Mouse (Mus musculus): ENCODE measurements around the gene Ubap1l.

Gene Ubap1l

GRCm38 (mm10) chr9:65374468-65375162 is 13.8 kb downstream of the Ubap1l start:
- no peak for DNase-seq (ENCODE audit: low spot score)

GRCm38 (mm10) chr9:65375163-65375934 is 14.5 kb downstream of the Ubap1l start:
- DNase-seq (ENCODE audit: low spot score), result no peak

- DNase-seq (ENCODE audit: low spot score), result no peak
Observed at GRCm38 (mm10) chr9:65381017-65381590, 20.3 kb downstream of the Ubap1l start.

- DNase-seq (ENCODE audit: low spot score), result no peak
Observed at GRCm38 (mm10) chr9:65382031-65382750, 21.4 kb downstream of the Ubap1l start.

- DNase-seq (ENCODE audit: low spot score), result no peak
Observed at GRCm38 (mm10) chr9:65382751-65383097, 21.9 kb downstream of the Ubap1l start.

GRCm38 (mm10) chr9:65384276-65384675 is 23.4 kb downstream of the Ubap1l start:
- no peak for DNase-seq (ENCODE audit: low spot score)

- peak; percentile 60 for DNase-seq (ENCODE audit: low spot score)
Observed at GRCm38 (mm10) chr9:65386373-65387140, 25.7 kb downstream of the Ubap1l start.

GRCm38 (mm10) chr9:65390752-65391612 is 30.1 kb downstream of the Ubap1l start:
- peak; percentile 27 for DNase-seq (ENCODE audit: low spot score)

GRCm38 (mm10) chr9:65391613-65391964 is 30.7 kb downstream of the Ubap1l start, which contains the start of gene Kbtbd13:
Kbtbd13 (minus strand) TSS chr9:65391652.
- DNase-seq (ENCODE audit: low spot score), result no peak

- peak; percentile 83 for DNase-seq (ENCODE audit: low spot score)
Observed at GRCm38 (mm10) chr9:65392638-65393364, 32.0 kb downstream of the Ubap1l start.

GRCm38 (mm10) chr9:65393606-65394005 is 32.8 kb downstream of the Ubap1l start:
- DNase-seq (ENCODE audit: low spot score), result no peak

GRCm38 (mm10) chr9:65394360-65394759 is 33.5 kb downstream of the Ubap1l start:
- no peak for DNase-seq (ENCODE audit: low spot score)

- peak; percentile 92 for DNase-seq (ENCODE audit: low spot score)
Observed at GRCm38 (mm10) chr9:65398279-65398678, 37.4 kb downstream of the Ubap1l start, which contains the start of gene Rasl12. Rasl12 (plus strand) TSS chr9:65398506.

GRCm38 (mm10) chr9:65399934-65400333 is 39.1 kb downstream of the Ubap1l start:
- DNase-seq (ENCODE audit: low spot score), result no peak

- no peak for DNase-seq (ENCODE audit: low spot score)
Observed at GRCm38 (mm10) chr9:65404331-65405183, 43.7 kb downstream of the Ubap1l start.

GRCm38 (mm10) chr9:65405184-65405449 is 44.3 kb downstream of the Ubap1l start:
- DNase-seq (ENCODE audit: low spot score), result no peak

- DNase-seq (ENCODE audit: low spot score), result no peak
Observed at GRCm38 (mm10) chr9:65407327-65407726, 46.5 kb downstream of the Ubap1l start.

- no peak for DNase-seq (ENCODE audit: low spot score)
Observed at GRCm38 (mm10) chr9:65407861-65408260, 47.0 kb downstream of the Ubap1l start.

- DNase-seq (ENCODE audit: low spot score), result no peak
Observed at GRCm38 (mm10) chr9:65408871-65409295, 48.0 kb downstream of the Ubap1l start.

Measured in embryo, embryonic 10 days (tissue).